Mouse (Mus musculus): ENCODE measurements at regions not wholly inside any gene's neighbourhood (a gene's known extent, or its start where the extent isn't known, plus 50 kb on each side); places are given as distances from the start of the nearest gene placed in this dataset.

DNA sequence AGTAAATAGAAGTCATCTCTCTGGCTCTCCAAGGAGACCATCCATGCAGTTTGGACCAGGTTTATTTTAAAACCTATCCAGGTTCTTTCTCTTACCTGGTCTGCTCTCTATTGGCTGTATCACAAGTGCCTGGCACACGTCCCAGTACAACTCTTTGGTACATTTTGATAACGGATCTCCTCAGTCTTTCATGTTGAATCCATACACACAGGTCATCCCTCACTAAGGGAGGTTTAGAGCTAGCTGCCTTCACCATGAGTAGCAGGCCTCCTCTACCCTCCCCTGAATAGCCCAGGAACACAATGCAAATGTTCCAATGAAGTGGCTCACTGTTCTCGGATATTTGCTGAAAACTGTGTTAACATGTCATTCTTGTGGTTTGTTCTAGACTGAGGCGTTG is 84.2 kb upstream of the Pcgf5 start:
- no peaks in the 10 kb centered on the region for H3K27me3 ChIP-seq (ENCODE audit: insufficient read depth, low read length)
- no peak for DNase-seq (ENCODE audit: low spot score)
- ATAC-seq (ENCODE audit: extremely low read depth, insufficient number of reproducible peaks, low FRiP score, poor library complexity, severe bottlenecking), result no peak
- H3K4me3 ChIP-seq (ENCODE audit: low read depth, low read length), result no peak overlapping the region
- H3K9me3 ChIP-seq (replicated peaks), result no peaks in the 10 kb centered on the region
- H3K4me1 ChIP-seq (ENCODE audit: insufficient read depth, low read depth, low read length), result no peaks in the 10 kb centered on the region
- no peak for TF ChIP-seq CTCF (IDR thresholded peaks at IDR 0.05; ENCODE audit: low read depth, low read length)
- no peak for TF ChIP-seq TAL1 (conservative IDR thresholded peaks at IDR 0.05; ENCODE audit: low read depth, low read length)
- TF ChIP-seq POLR2AphosphoS5 (IDR thresholded peaks at IDR 0.05; ENCODE audit: insufficient replicate concordance, low read depth, low read length), result no peak
- TF ChIP-seq GATA1 (IDR thresholded peaks at IDR 0.05; ENCODE audit: borderline replicate concordance, low read length), result no peak
- TF ChIP-seq GATA2 (IDR thresholded peaks at IDR 0.05; ENCODE audit: borderline replicate concordance, low read depth, low read length), result no peak
- no peaks in the 10 kb centered on the region for H3K36me3 ChIP-seq (replicated peaks)

DNA sequence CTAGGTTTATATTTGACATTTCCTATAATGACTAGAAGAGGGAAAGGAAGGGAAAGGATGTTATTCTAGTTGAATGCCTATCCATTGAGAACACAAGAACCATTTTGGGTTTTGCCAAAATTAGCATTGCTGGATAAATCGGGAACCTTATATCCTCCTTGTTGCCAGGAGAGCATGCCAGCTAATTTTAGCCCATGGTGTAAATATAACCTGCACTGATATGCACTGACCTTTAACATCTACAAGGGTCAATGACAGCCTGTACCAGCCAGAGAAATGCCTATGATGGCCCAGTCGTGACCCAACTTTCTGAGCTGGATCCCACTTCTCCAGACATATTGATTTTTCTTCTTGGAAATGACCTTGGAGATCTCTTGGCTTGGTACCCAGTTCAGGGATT is 83.7 kb upstream of the Pcgf5 start:
- no peak for ATAC-seq (ENCODE audit: extremely low read depth, insufficient number of reproducible peaks, low FRiP score, poor library complexity, severe bottlenecking)

DNA sequence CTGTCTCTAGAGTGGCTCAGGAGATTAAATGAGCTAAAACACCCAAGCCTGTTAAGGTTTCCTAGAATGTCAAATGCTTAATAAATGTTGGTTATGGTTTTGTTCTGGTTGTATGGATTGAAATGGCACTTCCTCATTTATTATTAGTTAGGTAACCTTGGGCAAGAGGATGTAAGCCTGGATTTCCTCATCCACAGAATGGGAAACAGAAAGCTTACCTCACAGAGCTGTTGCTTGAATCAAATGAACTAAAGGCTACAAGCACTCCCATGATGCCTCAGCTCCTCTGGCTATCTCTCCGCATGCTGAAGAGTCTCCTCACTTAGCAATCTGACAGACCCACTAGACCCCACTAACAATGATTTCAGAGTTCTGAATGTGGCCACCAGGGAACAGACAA is 82.8 kb upstream of the Pcgf5 start:
- Histone ChIP-seq H3K4me3 (ENCODE audit: low read depth, low read length) (no peak overlapping the region), H3K4me1 (ENCODE audit: insufficient read depth, low read depth, low read length) (no peaks in the 10 kb centered on the region), H3K9me3 (replicated peaks) (no peaks in the 10 kb centered on the region), H3K27me3 (ENCODE audit: insufficient read depth, low read length) (peaks cover 2% of the 10 kb centered on the region; the same call in 1 of the 2 replicates), H3K36me3 (replicated peaks) (no peaks in the 10 kb centered on the region)
- ATAC-seq (ENCODE audit: extremely low read depth, insufficient number of reproducible peaks, low FRiP score, poor library complexity, severe bottlenecking) (no peak), DNase-seq (ENCODE audit: low spot score) (no peak)
- TF ChIP-seq CTCF (IDR thresholded peaks at IDR 0.05; ENCODE audit: low read depth, low read length) (no peak), GATA1 (IDR thresholded peaks at IDR 0.05; ENCODE audit: borderline replicate concordance, low read length) (no peak), POLR2AphosphoS5 (IDR thresholded peaks at IDR 0.05; ENCODE audit: insufficient replicate concordance, low read depth, low read length) (no peak), TAL1 (conservative IDR thresholded peaks at IDR 0.05; ENCODE audit: low read depth, low read length) (no peak), GATA2 (IDR thresholded peaks at IDR 0.05; ENCODE audit: borderline replicate concordance, low read depth, low read length) (no peak)

More for the DNA sequence above, 83.7 kb upstream of the Pcgf5 start:
- H3K9me3 ChIP-seq (replicated peaks), result no peaks in the 10 kb centered on the region
- H3K27me3 ChIP-seq (ENCODE audit: insufficient read depth, low read length), result no peaks in the 10 kb centered on the region
- no peaks in the 10 kb centered on the region for H3K4me1 ChIP-seq (ENCODE audit: insufficient read depth, low read depth, low read length)
- no peak overlapping the region for H3K4me3 ChIP-seq (ENCODE audit: low read depth, low read length)
- no peak for TF ChIP-seq CTCF (IDR thresholded peaks at IDR 0.05; ENCODE audit: low read depth, low read length)
- no peak for TF ChIP-seq GATA2 (IDR thresholded peaks at IDR 0.05; ENCODE audit: borderline replicate concordance, low read depth, low read length)
- TF ChIP-seq GATA1 (IDR thresholded peaks at IDR 0.05; ENCODE audit: borderline replicate concordance, low read length), result no peak
- TF ChIP-seq TAL1 (conservative IDR thresholded peaks at IDR 0.05; ENCODE audit: low read depth, low read length), result no peak
- DNase-seq (ENCODE audit: low spot score), result no peak
- H3K36me3 ChIP-seq (replicated peaks), result no peaks in the 10 kb centered on the region

DNA sequence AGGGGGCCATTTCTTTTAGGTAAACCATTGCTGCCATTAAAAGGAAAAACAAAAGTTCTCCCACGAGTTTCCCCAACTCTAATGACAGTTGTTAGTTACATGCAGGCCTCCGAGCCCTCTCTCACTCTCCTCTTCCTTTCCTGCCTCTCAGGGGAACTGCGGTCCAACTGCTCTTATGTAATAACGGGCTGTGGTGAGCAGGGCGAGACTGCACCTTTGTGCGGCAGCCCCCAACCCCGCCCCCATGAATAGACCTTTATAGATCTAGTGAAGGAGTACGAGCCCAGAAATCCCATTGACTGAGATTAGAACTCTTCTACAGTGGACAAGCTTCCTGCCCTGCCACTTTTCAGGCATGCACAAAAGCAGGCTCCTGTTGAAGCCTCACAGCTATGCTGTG is 81.8 kb upstream of the Pcgf5 start:
- H3K27me3 ChIP-seq (ENCODE audit: insufficient read depth, low read length), result peaks cover 2% of the 10 kb centered on the region; the same call in 1 of the 2 replicates
- no peak for DNase-seq (ENCODE audit: low spot score)
- no peaks in the 10 kb centered on the region for H3K4me1 ChIP-seq (ENCODE audit: insufficient read depth, low read depth, low read length)
- no peaks in the 10 kb centered on the region for H3K36me3 ChIP-seq (replicated peaks)
- no peaks in the 10 kb centered on the region for H3K9me3 ChIP-seq (replicated peaks)
- ATAC-seq (ENCODE audit: extremely low read depth, insufficient number of reproducible peaks, low FRiP score, poor library complexity, severe bottlenecking), result no peak
- TF ChIP-seq TAL1 (conservative IDR thresholded peaks at IDR 0.05; ENCODE audit: low read depth, low read length), result no peak
- no peak for TF ChIP-seq POLR2AphosphoS5 (IDR thresholded peaks at IDR 0.05; ENCODE audit: insufficient replicate concordance, low read depth, low read length)
- no peak for TF ChIP-seq GATA1 (IDR thresholded peaks at IDR 0.05; ENCODE audit: borderline replicate concordance, low read length)
- TF ChIP-seq GATA2 (IDR thresholded peaks at IDR 0.05; ENCODE audit: borderline replicate concordance, low read depth, low read length), result no peak
- no peak for TF ChIP-seq CTCF (IDR thresholded peaks at IDR 0.05; ENCODE audit: low read depth, low read length)
- no peak overlapping the region for H3K4me3 ChIP-seq (ENCODE audit: low read depth, low read length)

DNA sequence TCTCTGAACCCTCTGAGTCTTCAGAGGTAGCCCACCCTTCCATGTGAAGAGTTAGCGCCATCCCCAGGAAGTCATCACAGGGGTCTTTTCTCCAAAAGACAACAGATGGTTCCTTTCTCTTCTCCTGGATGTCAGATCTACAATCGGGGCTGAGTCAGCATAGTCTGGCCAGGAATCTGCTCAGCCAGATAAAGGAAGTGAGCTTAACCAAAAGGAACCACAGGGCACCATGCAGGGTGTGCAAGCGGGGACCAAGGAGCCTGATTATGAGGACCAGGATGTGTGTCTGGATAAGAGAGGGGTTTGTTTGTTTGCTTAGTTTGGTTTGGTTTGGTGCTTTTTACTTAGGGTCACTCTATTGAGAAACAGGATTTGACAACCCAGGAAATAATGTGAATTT is 74.6 kb upstream of the Pcgf5 start:
- no peak overlapping the region for H3K4me3 ChIP-seq (ENCODE audit: low read depth, low read length)
- H3K4me1 ChIP-seq (ENCODE audit: insufficient read depth, low read depth, low read length), result no peaks in the 10 kb centered on the region
- DNase-seq (ENCODE audit: low spot score) (no peak), ATAC-seq (ENCODE audit: extremely low read depth, insufficient number of reproducible peaks, low FRiP score, poor library complexity, severe bottlenecking) (no peak)
- no peaks in the 10 kb centered on the region for H3K36me3 ChIP-seq (replicated peaks)
- peaks cover 2% of the 10 kb centered on the region; the same call in 1 of the 2 replicates for H3K27me3 ChIP-seq (ENCODE audit: insufficient read depth, low read length)
- no peaks in the 10 kb centered on the region for H3K9me3 ChIP-seq (replicated peaks)
- TF ChIP-seq CTCF (IDR thresholded peaks at IDR 0.05; ENCODE audit: low read depth, low read length), result no peak
- TF ChIP-seq GATA1 (IDR thresholded peaks at IDR 0.05; ENCODE audit: borderline replicate concordance, low read length), result no peak
- no peak for TF ChIP-seq POLR2AphosphoS5 (IDR thresholded peaks at IDR 0.05; ENCODE audit: insufficient replicate concordance, low read depth, low read length)
- no peak for TF ChIP-seq TAL1 (conservative IDR thresholded peaks at IDR 0.05; ENCODE audit: low read depth, low read length)
- no peak for TF ChIP-seq GATA2 (IDR thresholded peaks at IDR 0.05; ENCODE audit: borderline replicate concordance, low read depth, low read length)

DNA sequence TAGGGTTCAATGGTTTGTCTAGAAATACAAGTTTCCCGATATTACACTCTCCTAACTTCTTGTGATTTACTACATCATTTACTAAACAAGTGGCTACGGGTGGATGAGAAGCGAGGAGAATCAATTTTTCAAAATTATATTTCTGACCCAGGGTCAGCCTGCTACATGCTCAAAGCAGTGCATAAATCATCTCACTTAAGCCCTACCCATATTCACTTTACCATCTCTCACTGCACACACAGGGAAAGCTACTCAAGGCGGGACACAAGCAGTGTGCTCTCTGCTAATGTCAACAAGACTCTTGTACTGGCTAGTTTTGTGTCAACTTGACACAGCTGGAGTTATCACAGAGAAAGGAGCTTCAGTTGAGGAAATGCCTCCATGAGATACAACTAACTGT is 62.6 kb upstream of the Pcgf5 start:
- H3K36me3 ChIP-seq (replicated peaks), result no peaks in the 10 kb centered on the region
- H3K9me3 ChIP-seq (replicated peaks), result no peaks in the 10 kb centered on the region
- TF ChIP-seq GATA2 (IDR thresholded peaks at IDR 0.05; ENCODE audit: borderline replicate concordance, low read depth, low read length), result no peak
- TF ChIP-seq POLR2AphosphoS5 (IDR thresholded peaks at IDR 0.05; ENCODE audit: insufficient replicate concordance, low read depth, low read length), result no peak
- no peak for TF ChIP-seq CTCF (IDR thresholded peaks at IDR 0.05; ENCODE audit: low read depth, low read length)
- TF ChIP-seq TAL1 (conservative IDR thresholded peaks at IDR 0.05; ENCODE audit: low read depth, low read length), result no peak
- TF ChIP-seq GATA1 (IDR thresholded peaks at IDR 0.05; ENCODE audit: borderline replicate concordance, low read length), result no peak
- no peaks in the 10 kb centered on the region for H3K27me3 ChIP-seq (ENCODE audit: insufficient read depth, low read length)
- H3K4me1 ChIP-seq (ENCODE audit: insufficient read depth, low read depth, low read length), result no peaks in the 10 kb centered on the region
- no peak overlapping the region for H3K4me3 ChIP-seq (ENCODE audit: low read depth, low read length)
- ATAC-seq (ENCODE audit: extremely low read depth, insufficient number of reproducible peaks, low FRiP score, poor library complexity, severe bottlenecking) (no peak), DNase-seq (ENCODE audit: low spot score) (no peak)

Measured in G1E (cell line).